Mouse (Mus musculus): ENCODE data around the gene Vps54.
"Not testable (repeated sequence)": the region's sequence is repeated elsewhere in the genome, so short reads cannot be mapped to it uniquely, and the experiment has no call there.

Vps54 gene

DNA sequence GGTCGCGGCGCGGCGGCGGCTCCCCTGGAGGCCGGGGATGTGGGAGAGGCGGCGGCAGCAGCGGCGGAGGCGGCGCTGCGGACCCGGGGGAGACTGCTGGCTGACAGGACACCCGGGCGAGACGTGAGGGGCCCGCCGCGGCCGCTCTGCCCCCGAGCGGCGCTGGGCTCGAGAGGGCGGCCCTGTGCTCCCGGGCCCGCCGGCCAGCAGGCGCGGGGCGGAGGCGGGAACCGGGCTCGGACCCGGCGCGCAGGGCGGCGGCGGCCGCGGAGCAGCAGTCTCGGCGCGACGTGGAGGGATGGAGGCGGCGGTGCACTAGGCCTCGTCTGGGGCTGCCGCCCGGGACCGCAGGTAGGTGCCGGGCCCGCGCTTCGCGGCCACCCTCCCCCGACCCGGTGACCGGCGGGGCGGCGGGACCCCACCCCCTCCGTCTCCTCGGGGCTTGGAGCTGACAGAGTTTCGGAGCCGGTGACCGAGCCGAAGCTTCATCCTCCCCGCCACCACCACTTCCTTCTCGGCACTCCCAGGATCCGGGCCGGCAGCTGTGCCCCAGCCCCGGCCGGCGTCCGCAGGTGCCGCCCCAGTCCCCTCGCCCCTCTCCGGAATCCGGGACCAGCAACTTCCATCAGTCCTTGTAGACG, at the start of gene Vps54:
Vps54 (plus strand) TSS at position 261 of the 641 bp plus-strand sequence.
- peak; percentile 47 for DNase-seq

DNA sequence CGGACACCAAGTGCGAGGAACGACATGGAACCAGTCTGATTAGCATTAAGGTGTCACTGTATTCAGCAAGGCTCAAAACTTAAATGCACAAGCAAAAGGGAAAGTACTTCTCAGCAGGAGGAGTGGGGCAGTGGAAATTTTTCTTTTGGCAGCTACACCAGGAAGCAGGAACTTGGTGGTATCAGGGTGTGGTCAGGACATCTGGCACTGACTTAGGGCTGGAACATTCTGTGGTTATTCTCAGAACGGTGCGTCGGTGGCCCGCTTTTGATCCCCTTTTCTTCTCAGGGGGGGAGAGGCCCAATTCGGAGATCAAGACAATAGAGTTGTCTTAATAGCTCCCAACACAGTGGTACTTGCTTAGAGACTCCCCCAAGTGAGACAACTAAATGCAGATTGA, 47.3 kb upstream of the Vps54 start:
- DNase-seq, result not testable (repeated sequence)

DNA sequence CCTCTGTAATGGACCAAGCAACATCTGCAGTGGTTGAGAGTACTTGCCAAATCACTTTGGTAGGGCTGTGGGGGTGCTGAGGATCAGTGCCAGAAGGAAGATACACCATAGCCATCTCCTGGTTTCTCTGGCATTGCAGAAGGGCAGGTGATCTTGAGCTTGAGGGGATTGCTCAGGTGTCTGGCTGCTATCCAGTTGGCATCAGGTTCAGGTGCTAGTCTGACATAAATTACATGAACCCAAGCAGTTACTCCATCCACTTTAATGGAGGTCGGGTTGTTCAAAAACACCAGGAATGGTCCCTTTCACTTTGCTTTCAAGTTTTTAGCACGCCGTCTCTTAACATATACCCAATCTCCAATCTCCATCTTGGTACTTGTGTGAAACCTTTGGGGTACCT, 44.2 kb upstream of the Vps54 start:
- no peak for DNase-seq

DNA sequence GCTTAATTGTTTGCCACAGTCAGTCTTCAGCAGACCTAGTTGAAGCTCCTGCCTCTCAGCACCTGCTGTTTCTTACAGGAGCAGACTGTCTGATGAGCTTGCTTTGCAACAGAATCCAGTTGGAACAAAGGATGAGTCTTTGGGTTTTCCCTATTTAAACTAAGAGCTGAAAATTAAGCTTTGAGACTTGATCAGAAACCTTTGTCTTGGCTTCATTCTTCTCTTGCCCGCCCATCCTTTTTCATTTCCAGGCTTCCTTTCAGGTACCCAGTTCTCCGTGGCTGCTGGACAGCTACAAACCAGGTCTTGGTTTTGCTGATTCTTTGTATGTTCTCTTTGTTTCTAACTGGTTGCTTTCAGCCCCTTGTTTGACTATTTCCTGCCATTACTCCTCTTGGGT, 30.0 kb upstream of the Vps54 start:
- no peak for DNase-seq

DNA sequence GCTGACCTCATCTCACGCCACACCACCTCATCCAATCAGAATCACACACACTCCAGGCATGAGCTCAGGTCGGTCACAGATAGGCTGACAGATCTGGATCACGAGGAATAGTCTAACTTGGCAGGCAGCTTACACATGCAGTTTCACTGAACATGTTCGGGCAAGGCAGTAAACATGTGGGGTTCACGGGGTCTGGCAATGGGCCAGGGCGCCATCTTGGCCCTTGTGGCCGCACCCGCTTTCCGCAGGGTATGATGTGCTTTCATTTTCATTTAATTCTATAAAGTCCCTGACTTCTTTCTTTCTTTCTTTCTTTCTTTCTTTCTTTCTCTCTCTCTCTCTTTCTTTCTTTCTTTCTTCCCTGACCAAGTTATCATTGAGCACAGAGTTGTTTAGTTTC, 29.4 kb upstream of the Vps54 start:
- DNase-seq, result not testable (repeated sequence)

DNA sequence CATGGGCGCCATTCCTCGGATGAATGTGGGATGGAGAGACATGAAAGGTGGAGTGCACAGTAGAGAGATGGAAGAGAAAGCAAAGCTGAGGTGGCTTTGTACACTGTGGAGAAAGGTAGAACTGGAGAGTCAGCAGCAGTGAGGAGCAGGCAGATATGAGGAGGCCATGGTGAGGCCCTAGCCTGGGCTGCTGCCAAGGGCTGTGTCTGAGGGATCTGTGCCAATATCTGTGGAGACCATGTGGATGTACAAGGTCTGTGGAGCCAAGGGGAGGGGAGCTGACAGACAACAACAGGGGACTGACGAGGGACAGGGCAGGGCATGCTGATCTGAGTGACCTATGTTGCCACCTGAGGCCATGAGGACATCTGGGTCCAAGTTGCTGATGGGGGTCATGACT, 21.7 kb upstream of the Vps54 start:
- DNase-seq, result no peak

DNA sequence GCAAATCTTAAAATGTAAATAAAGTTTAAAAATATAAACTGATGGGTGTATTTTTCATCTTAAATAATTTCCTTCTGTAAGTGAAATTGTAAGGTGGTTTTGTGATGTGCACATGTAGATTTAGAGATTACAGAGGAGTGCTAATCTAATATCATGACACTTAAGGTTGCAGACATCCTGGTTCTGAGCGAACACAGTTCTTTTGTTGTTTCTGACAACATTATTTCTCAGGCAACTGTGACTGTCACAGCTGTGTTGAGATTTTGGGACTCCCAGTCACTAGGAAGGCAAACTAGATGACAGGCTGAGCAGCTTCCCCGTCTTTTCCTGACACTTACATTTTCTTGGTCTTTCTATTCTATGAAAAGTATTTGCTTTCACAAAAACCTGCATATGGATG, 19.8 kb upstream of the Vps54 start:
- no peak for DNase-seq

DNA sequence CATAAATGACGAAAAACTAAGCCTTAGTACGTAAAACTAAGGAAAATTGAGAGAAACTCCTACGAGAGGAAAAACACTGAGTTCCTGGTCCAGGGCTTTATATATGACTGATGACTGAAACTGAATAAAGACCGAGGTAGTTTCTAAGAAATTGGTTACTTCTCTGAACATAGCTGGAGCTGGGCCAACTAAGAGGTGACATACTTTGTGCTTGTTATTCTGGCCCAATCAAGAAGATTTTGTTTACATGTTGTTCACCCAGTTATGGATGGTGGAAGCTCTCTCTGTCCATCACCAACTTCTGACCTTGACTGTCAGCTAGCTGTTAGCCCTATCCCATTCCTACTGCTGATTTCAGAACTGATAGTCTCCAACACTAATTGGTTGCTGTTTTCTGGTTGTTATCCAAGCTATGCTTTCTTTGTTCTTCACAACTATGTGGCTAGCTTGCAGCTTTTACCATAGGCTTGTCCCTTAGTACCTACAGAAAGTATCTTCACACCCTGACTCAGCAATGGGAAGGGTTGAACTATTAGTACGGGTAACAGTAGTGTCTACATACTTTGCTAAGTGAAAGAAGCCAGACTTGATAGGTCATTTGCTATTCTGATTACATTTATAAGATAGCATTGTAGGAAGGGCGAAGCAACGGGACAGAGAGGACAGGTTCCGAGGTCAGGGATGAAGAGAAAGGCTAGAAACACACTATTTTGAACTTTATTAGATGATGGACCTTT, 19.1 kb upstream of the Vps54 start:
- DNase-seq, result no peak

DNA sequence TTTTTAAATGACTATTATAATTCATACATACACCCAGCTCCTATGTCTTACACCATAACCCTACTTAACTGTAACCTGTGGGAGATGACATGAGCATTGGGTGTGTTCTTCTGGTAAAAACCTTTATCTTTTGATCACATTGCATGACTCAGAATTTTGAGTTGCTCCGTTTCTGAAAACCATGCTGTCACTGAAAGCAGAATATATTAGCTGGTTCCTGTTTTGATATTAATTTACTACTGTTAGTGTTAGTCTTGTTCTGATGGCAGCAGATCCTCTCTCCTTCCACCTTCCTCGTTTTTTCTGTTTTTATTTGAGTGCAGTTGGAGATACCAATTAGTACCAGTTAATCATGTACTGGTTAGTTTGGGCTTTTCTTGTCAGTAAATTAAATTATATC, 18.3 kb upstream of the Vps54 start:
- no peak for DNase-seq

DNA sequence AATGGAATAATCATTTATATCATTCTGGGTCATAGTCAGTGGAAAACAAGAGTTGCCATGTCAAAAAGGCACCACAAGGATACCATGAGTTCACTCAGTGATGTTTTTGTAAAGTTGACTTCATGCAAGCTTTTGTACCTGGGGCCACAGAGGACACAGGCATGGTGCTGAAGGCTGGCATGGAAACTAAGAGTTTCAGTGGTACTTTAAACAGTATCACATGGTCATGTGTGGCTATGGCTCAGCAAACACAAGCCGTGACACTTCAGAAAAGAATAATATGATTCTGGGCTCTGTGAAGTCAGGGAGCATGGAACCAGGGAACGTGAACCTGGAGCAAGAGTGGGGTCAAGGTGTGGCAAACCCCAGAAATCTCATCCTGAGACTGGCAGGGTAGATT, 17.7 kb upstream of the Vps54 start:
- no peak for DNase-seq

DNA sequence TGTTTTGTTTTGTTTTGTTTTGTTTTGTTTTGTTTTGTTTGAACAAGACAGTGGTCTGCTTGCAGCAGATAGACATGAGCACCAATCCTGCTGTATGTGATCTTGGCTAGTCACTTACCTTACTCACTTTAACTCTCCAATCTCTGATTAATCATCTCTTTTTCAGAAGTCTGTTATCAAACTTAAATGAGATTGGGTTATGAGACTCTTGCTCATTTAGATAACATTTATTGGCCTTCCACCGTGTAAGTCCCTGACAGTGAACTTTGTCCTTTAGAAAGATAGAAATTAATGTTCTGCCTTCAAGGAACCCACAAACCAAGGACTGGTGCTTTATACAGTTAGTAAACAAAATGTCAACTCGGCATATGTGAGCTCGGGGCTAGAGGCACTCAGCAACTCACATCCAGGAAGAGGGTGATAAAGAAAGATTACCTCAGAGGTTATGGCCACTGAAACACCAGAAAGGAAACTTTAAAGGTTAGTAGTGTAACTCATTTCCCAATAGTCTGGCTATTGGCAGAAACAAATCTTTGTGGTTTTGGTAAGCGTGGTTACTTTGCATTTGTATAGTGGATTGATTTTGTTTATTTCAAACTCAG, 16.4 kb upstream of the Vps54 start:
- DNase-seq, result no peak

DNA sequence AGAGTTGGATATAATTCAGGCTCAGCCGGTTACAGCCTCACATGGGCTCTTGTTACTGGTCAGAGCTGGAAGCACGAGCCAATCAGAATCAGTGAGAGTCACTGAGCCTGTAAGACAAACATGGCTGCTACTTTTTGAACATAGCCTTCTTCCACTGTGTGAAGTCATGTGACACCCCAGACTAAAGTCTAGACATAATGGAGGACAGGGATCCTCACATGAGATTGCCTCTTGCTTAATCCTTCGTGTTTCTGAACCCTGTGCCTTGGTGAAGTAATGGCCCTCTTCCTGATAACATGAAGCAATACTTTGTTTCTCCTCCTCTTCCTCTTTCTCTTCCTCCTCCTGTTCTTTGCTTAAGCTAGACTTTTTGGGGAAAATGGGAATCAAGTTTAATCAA, 15.5 kb upstream of the Vps54 start:
- peak; percentile 60 for DNase-seq

DNA sequence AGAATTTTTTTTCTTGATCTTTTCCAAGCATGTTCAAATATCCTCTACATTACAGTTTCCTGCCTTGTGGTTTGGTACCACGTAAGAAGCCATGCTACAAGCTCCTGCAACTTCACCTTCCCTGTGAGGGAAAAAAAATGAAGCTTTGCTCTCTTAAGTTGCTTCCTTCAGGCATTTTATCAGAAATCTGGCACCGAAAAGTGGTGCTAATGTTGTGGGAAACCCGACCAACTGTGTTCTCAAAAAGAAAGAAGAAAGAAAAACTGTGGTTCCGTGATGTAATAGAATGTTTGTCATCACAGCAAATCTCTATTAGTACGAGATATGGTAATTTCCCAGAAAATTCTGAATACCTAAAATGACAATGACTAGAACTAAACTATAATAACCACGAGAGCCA, 15.0 kb upstream of the Vps54 start:
- no peak for DNase-seq

DNA sequence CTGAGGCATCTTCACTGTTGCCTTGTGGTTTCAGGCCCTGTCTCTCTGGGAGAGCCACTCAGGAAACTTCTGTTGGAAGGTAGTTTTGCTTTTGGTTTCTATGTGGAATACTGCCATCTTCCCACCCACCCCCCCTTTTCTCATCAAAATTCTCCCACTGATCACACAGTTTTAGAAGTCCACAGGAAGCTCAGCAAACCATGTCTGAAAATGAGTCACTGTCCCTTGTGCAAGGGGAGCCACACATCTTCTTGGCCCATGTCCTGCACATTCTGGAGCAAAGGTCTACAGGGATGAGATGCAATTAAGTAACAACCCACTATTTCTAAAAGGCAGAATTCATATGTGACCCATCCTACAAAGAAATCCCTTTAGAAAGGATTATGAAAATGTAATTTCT, 14.6 kb upstream of the Vps54 start:
- peak; percentile 43 for DNase-seq

DNA sequence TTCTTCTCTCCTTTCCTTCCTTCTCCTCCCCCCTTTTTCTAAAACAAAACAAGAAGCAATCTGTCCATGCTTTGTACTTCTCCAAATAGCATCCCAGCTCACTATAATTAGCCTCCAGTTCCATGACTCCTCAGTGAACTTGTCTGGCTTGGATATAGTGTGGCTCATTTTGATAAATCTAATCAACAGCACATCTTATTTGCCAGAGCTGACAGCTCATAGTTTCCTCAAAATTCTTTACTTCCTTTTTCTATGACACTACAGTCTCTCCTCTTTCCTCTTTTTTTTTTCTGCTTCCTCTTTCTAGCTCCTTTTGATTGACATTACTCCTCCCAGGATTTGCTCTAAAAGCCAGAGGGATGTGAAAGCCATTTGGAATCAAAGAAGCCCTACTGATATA, 14.1 kb upstream of the Vps54 start:
- DNase-seq, result no peak

DNA sequence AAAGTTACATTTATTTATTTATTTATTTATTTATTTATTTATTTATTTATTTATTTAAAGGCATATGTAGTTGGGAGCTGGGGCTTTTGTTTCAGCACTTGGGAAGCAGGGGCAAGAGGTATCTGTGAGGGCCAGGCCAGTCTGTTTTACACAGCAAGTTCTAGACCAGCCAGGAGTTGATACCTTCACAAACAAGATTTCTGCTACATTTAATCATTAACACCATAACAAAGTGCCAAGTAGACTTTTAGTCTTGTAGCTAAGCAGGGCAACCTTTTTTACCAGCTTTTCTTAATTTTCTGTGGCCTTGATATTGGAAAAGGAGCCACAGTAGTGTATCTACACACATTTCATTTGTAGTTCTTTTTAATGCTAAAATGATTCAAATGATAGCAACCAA, 3.7 kb upstream of the Vps54 start:
- no peak for DNase-seq

DNA sequence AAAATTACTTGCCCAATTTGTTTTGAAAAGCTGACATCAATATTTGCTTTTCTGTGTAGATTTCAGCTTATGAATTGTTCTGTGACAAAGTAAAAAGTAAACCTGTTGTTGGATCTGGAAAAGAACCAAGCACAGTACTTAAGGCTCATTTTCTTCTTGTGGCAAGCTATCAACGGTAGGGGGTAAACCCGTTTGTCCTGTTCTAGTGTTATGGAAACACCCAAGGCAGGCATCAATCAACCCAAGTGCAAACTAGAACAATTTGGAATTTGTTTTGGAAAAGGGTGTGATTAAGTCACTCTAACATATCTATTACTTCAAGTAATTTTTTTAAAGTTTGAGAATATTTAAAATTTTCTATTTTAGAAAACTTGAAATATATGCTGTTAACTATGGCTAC, 3.3 kb upstream of the Vps54 start:
- peak; percentile 70 for DNase-seq

DNA sequence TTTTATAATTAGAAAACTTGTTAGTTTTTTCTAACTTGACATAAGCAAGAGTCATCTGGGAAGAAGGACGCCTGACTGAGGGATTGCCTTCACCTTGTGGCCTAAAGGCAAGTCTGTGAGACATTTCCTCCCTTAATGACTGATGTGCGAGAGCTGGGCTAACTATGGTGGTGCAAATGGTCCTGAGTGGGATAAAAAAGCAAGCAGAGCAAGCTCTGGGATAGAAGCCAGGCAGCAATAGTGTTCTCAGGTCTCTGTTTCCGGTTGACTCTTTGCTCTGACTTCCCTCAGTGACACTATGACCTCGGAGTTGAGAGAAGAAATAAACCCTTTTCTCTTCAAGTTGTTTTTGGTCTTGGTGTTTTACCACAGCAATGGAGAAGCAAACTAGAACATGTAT, 2.1 kb upstream of the Vps54 start:
- DNase-seq, result no peak

DNA sequence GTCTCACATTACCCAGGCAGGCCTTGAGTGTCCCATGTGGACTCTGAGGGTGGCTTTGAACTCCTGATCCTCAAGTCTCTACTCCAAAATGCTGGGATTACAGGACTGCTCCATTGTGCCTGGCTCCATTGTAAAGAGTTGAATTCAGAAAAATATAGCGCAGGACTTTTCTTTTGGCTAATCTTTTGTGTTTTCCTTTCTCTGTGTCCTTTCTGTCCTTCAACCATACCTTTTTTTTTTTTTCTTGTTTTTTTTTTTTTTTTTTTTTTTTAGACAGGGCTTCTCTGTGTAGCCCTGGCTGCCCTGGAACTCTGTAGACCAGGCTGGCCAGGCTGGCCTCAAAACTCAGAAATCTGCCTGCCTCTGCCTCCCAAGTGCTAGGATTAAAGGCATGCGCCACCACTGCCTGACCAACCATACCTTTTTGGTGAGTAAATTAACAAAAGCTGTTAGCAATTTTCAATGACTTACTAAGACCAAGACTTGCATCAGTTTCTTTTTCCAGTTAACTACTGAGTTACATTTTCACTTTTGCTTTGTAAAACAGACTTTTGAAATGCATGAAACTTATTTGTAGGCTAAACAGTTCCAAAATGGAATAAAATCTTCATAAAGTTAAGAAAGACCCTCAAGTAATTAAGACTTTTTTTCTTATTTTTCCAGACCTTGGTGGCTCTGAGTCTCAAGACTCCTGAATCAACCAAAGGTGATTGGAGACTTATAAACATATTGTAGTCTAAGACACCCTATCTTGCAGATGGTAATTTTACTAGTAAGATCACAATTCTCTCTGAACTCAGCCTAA, 1.4 kb upstream of the Vps54 start:
- no peak for DNase-seq

DNA sequence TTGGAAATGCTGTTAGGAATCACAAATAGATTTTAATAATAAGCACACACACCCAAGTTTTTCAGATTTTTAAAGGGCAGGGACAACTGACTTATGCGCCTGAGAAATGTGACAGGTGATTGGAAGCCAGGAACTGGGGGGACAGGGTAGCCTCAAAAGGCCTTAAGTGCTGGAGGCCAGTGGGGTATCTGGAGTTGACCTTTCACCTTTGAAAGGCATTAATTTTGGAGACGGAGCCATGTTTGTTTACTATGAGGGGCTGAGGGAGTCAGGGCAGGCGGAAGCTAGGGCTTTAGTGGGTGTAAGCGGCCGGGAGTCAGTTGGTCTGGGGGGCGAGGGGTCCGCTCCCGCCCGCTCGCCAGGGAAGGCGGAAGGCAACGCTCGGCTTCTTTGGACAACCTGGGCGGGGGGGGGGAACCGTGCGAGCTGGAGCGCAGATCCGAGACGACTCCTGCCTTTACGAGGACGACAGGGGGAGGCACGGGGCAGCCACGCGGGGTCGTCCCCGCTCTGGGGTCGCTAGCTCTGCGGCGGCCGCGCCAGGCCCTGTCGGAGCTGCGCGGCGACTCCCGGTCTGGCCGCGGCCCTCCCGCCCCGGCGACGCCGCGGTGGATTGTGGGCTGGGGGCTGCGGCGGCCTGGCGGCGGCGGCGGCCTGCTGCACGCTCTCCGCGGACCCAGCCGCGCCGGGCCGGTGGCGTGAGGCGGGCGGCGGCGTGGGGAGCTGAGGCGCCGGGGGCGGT, 631 bp upstream of the Vps54 start:
- DNase-seq, result peak; percentile 35

DNA sequence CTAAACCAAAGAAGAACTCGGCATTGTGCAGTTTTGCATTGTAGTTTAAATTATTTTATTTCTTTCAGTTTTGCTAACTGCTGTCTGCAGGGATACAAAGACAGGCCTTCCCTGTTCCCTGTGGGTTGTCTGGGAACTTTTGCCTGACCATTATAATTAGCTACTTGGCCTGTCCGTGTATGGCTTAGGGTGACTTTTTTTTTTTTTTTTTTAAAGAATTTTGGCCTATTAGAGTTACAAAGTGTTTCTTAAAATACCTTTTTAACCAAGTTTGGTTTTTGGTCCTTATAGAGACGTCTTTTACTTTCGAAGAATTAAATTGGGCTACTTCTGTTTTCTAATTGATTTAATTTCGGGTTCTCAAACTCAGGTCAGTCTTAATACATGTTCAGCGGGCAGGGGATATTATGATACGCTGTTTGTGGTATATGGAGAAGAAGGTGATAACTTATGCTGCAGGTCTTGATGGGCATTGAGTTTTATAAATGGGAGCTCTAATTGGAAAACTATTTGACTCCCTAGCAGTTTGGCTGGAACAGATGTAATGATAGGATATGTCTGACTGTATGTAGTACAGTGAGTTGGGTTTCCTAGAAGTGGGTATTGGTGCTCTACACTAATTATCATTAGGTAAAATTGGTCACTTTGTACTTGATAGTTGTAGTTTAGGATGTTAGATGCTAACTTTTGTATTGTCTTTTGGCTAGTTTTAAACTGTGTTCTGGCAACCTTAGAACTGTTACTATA, 855 bp downstream of the Vps54 start:
- no peak for DNase-seq

DNA sequence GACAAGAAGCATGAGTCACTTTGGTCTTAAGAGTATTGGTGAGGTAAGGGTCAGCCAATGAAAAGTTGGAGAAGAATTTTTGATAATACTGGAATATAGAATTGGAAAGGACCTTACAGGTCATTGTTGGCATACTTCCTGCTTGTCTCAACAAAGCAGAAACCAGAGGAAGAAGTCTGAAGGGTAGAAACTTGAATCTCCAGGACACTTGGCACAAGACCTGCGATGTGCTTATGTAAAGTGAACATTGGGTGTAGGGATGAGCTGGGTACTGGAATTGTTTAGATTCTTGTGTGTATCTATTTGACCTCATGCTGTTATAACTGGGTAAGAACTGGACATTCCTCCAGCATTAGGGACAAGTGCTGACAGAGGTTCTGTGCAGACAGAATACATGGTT, 2.3 kb downstream of the Vps54 start:
- DNase-seq, result peak; percentile 42
